In the genomic region with DNA sequence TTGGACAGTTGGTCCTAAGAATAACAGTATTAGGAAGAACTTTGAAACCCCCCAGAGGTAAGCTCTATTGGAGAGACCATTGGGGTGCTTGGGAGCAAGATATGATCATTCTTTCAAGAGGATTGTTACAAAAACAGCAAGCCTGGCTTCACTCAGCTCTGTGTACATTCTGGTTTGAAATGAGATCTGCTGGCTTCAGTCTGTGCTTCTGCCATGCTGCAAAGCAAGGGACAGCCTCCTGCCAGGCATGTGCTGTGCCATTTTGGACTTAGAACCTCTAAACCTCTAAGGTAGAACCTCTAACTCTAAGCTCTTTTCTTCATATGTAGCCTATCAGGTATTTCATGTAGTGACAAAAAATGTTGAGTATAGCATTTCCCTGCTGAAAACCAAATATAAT, we compare ENCODE assay signal across 34 mouse cellular contexts.
"Had no signal": no experiment of that assay in that cellular context is flagged by ENCODE, and none has a peak within 500 bp of the region (broad histone marks: within the 10 kb centered on the region; RNA-seq: fewer than 3 reads in every experiment).

No protein-coding gene starts in this region.

- H3K27me3 ChIP-seq: heart, embryonic 12.5 days; heart, embryonic 13.5 days; heart, embryonic 15.5 days; hindbrain, embryonic 12.5 days; hindbrain, embryonic 13.5 days; hindbrain, embryonic 15.5 days; intestine, embryonic 15.5 days; kidney, embryonic 15.5 days had no signal

- H3K4me3 ChIP-seq: heart, embryonic 10.5 days; heart, embryonic 12.5 days; heart, embryonic 13.5 days; heart, embryonic 15.5 days; hindbrain, embryonic 10.5 days; hindbrain, embryonic 12.5 days; hindbrain, embryonic 13.5 days; hindbrain, embryonic 15.5 days; intestine, embryonic 15.5 days; kidney, embryonic 15.5 days; layer of hippocampus, adult 2 months had no signal

- H3K4me2 ChIP-seq: heart, embryonic 11.5 days; heart, embryonic 12.5 days; heart, embryonic 13.5 days; heart, embryonic 15.5 days; hindbrain, embryonic 12.5 days; hindbrain, embryonic 13.5 days; hindbrain, embryonic 14.5 days; hindbrain, embryonic 15.5 days; intestine, embryonic 15.5 days; kidney, embryonic 15.5 days had no signal

- H3K4me1 ChIP-seq: hindbrain, embryonic 12.5 days; hindbrain, embryonic 15.5 days; intestine, embryonic 15.5 days had no signal

- H3K9me3 ChIP-seq: heart, embryonic 10.5 days; heart, embryonic 12.5 days; heart, embryonic 13.5 days; heart, embryonic 15.5 days; hindbrain, embryonic 10.5 days; hindbrain, embryonic 12.5 days; hindbrain, embryonic 13.5 days; hindbrain, embryonic 15.5 days; intestine, embryonic 15.5 days; kidney, embryonic 15.5 days had no signal

- ATAC-seq: hindbrain, embryonic 16.5 days; hindbrain, postnatal 0 days; inflammation-experienced regulatory T-cells, adult 6 months; intestine, embryonic 15.5 days; intestine, embryonic 16.5 days; intestine, postnatal 0 days had no signal

- H3K9ac ChIP-seq: heart, embryonic 12.5 days; heart, embryonic 13.5 days; heart, embryonic 15.5 days; hindbrain, embryonic 12.5 days; hindbrain, embryonic 13.5 days; hindbrain, embryonic 14.5 days; hindbrain, embryonic 15.5 days; intestine, embryonic 15.5 days; kidney, embryonic 15.5 days had no signal

- H3K27ac ChIP-seq: heart, embryonic 10.5 days; heart, embryonic 13.5 days; heart, embryonic 15.5 days; hindbrain, embryonic 10.5 days; hindbrain, embryonic 12.5 days; hindbrain, embryonic 13.5 days; hindbrain, embryonic 14.5 days; hindbrain, embryonic 15.5 days; hindbrain, postnatal 0 days; intestine, embryonic 15.5 days; kidney, embryonic 15.5 days; kidney, postnatal 0 days; layer of hippocampus, adult 2 months had no signal

- H3K36me3 ChIP-seq: heart, embryonic 10.5 days; heart, embryonic 12.5 days; heart, embryonic 13.5 days; heart, embryonic 15.5 days; hindbrain, embryonic 10.5 days; hindbrain, embryonic 12.5 days; hindbrain, embryonic 13.5 days; hindbrain, embryonic 15.5 days; intestine, embryonic 15.5 days; kidney, embryonic 15.5 days had no signal

- DNase-seq: heart, postnatal 10 days; heart, postnatal 14 days; heart, postnatal 36 days; kidney, adult 11 months; kidney, adult 18-20 months; kidney, adult 2 months; kidney, adult 8-10 months; kidney, adult 9 months; kidney, postnatal 10 days; kidney, postnatal 14 days; kidney, postnatal 25 days; kidney, postnatal 36 days; kidney, postnatal 4 days; layer of hippocampus, adult 9-11 months; layer of hippocampus, postnatal 36 days had no signal
